Mouse (Mus musculus) R1 (cell line): ENCODE measurements around the gene Zfp36.
A peak's percentile ranks its signal among the peaks of the same experiment; 100 is the strongest.

Experiments
- DNase-seq: peaks from one replicate; pipeline ENCODE4 v3.0.0-alpha.2; 2018; ENCODE audit warnings: low read depth, low spot score

Zfp36 gene

DNA sequence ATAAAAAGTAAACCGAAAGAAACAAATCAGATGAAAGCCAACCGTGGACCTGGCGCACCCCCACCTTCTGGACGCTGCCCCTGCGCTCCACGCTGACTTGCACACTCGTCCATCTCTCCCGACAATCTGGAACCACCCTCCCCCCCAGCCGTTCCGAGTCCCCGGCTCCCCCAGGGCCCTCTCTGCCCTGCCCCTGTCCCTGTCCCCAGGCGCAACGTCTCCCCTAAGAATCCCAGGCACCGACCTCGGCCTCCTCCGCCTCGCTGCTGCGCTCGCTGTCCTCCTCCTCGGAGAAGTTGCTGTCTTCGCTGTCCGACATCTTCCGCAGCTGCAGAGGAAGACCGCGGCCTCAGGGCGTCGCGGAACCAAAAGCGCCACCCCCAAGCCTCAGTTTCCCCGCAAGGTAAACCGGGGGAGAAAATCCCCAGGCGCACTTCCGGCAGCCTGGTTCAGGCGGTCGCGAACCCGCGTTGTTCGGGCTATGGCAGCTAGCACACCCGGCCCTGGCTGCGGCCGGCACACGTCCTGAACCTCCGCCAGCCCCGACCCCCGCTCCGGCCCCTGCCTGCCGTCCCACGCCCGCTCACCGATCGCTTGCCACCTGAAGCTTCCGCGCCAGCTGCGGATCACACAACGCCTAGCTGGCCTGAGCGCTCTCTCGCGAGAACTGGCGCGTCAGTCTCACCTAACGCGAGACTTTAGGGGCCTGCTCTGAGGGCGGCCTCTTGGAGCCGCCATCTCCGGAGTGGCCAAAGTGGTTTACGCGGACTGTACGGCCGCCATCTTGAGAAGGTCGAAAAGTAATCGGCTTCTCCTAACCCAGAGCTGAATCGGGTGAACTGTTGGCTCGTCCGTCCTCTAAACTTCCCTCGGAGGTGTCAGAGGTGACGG, 41.7 kb downstream of the Zfp36 start, which contains the start of gene Supt5:
Gene Supt5 (minus strand): TSS at position 639 of the 891 bp plus-strand sequence.
- peak; percentile 99 for DNase-seq

DNA sequence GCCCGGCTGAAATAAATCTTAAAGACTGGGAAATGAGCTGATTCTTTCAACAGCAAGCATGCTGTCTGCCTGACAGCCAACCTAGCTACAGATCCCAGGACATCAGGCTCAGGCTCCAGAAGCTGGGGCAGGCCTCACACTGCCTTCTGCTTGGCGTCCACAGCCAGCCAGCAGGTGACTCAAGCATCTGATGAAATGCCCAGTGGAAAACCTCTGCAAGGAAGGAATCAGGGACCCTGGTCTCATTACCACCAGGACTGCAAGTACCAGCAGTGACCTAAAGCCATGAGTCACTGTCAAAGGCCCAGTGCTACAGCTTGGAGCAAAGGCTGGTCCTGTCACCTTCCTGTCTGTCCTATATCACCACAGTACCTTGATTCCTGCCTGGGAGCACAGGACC, 44.6 kb downstream of the Zfp36 start:
- no peak for DNase-seq

DNA sequence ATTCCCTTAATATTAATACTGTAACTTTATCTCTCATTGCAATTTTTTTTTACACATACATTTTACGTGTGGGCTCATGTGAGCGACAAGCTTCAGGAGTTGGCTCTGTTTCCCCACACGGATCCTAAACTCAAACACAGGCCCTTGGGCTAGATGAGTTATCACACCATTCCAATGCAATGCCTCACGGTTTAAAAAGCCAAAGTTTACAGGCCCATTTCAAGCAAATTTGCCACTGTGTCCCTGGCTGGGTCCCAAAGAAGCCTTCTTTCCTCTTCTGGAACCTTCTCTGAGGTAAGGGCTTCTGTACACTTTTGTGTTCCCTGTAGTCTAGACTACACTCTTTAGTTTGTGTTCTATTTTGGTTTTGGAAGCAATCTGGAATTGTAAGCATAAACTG, 45.5 kb downstream of the Zfp36 start:
- no peak for DNase-seq

DNA sequence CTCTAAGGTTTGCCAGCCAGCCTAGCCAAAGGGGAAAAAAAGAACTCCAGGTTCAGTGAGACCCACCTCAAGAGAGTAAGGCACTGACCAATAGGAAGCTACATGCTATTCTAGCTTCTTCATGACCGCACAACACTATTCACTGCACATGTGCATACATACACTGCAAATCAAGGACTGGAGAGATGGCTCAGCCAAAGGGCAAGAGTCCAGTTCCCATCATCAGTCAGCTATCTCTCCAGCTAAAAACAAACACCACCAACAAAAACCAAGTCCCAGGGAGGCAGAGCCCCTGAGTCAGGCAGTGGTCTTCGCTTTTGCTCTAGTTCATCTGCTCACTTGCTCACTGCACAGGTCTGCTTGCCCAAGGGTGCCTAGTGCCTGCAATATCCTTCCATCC, 51.8 kb downstream of the Zfp36 start:
- no peak for DNase-seq
